Comparison of ENCODE assay signal across 9 mouse cellular contexts in the genomic region with DNA sequence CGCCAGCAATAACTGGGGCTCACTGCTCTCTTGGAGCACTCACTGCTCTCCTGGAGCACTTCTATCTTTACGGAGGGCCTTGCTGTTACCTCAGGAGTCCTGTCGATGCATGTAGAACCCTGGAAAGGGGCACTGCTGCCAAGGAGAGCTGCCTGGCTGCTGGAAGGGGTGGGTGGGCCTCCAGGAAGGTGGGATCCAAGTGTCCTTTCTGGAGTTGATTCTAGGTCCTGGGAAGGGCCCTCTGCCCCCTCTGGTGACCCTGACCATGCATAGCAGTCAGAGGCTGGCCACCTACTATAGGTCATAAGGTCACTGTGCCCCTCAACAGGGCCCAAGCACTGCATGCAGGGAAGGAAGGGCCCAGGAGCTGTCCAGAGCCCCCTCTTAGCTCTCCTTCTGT. TPM values are rescaled to one million over a fixed set of nuclear protein-coding genes. Genes with fewer than 3 reads are reported as not detected.
DNase-seq lines count a peak whose midpoint lies in the region; ATAC-seq and TF ChIP-seq lines count a peak whose summit lies in the region.
"Had no signal": no experiment of that assay in that cellular context is flagged by ENCODE, and none has a peak within 500 bp of the region (broad histone marks: within the 10 kb centered on the region; RNA-seq: fewer than 3 reads in every experiment).

No protein-coding gene starts in this region.

- no peaks in the 10 kb centered on the region for H3K9me3 ChIP-seq in hindbrain, embryonic 10.5 days
- H3K9me3 ChIP-seq in hindbrain, embryonic 11.5 days (ENCODE audit: control insufficient read depth, low read length), result no peaks in the 10 kb centered on the region
- H3K9me3 ChIP-seq in midbrain, embryonic 10.5 days (replicated peaks), result no peaks in the 10 kb centered on the region
- H3K9me3 ChIP-seq in midbrain, embryonic 11.5 days (ENCODE audit: control insufficient read depth, low read length), result no peaks in the 10 kb centered on the region
- no peaks in the 10 kb centered on the region for H3K9me3 ChIP-seq in stomach, embryonic 16.5 days (replicated peaks; ENCODE audit: control insufficient read depth, low read length)

- no peak for TF ChIP-seq CTCF in cerebellum, adult 2 months (IDR thresholded peaks at IDR 0.05; ENCODE audit: borderline replicate concordance, insufficient read depth, low read depth, low read length)

- no peak overlapping the region for H3K9ac ChIP-seq in hindbrain, embryonic 11.5 days (ENCODE audit: low read depth, low read length)
- no peak overlapping the region for H3K9ac ChIP-seq in midbrain, embryonic 11.5 days (ENCODE audit: low read length)
- H3K9ac ChIP-seq in stomach, embryonic 16.5 days (ENCODE audit: low read length), result peak overlapping the region; percentile 28; the same call in 1 of the 2 replicates

- no peak for ATAC-seq in hindbrain, embryonic 11.5 days (ENCODE audit: low FRiP score)
- no peak for ATAC-seq in midbrain, embryonic 11.5 days (ENCODE audit: low FRiP score)
- no peak for ATAC-seq in stomach, embryonic 16.5 days (ENCODE audit: insufficient read depth, low FRiP score)

- no peaks in the 10 kb centered on the region for H3K27me3 ChIP-seq in cerebellum, adult 2 months (ENCODE audit: control insufficient read depth, insufficient read depth, low read length)
- peaks cover 14% of the 10 kb centered on the region; the same call in 1 of the 2 replicates for H3K27me3 ChIP-seq in hindbrain, embryonic 10.5 days (ENCODE audit: insufficient read depth, poor library complexity, severe bottlenecking)
- no peaks in the 10 kb centered on the region for H3K27me3 ChIP-seq in hindbrain, embryonic 11.5 days (ENCODE audit: control insufficient read depth, insufficient read depth, low read length)
- H3K27me3 ChIP-seq in midbrain, embryonic 10.5 days (ENCODE audit: low read depth, poor library complexity, severe bottlenecking), result peaks cover 8% of the 10 kb centered on the region; the same call in 1 of the 2 replicates
- H3K27me3 ChIP-seq in midbrain, embryonic 11.5 days (ENCODE audit: control insufficient read depth, insufficient read depth, low read length), result no peaks in the 10 kb centered on the region
- H3K27me3 ChIP-seq in stomach, embryonic 16.5 days (ENCODE audit: control insufficient read depth, insufficient read depth, low read length), result no peaks in the 10 kb centered on the region

- WGBS in cerebellum, adult 2 months, result 39% methylated on average over 3 of the region's 3 CpGs
- 73% methylated on average over 3 of the region's 3 CpGs for WGBS in hindbrain, embryonic 10.5 days
- WGBS in hindbrain, embryonic 11.5 days, result 66% methylated on average over 3 of the region's 3 CpGs
- WGBS in midbrain, embryonic 10.5 days, result 71% methylated on average over 3 of the region's 3 CpGs
- WGBS in midbrain, embryonic 11.5 days, result 73% methylated on average over 3 of the region's 3 CpGs
- 62% methylated on average over 3 of the region's 3 CpGs for WGBS in stomach, embryonic 16.5 days

- no peaks in the 10 kb centered on the region for H3K36me3 ChIP-seq in hindbrain, embryonic 10.5 days
- H3K36me3 ChIP-seq in hindbrain, embryonic 11.5 days (ENCODE audit: control insufficient read depth, insufficient read depth, low read length), result no peaks in the 10 kb centered on the region
- H3K36me3 ChIP-seq in midbrain, embryonic 10.5 days, result no peaks in the 10 kb centered on the region
- no peaks in the 10 kb centered on the region for H3K36me3 ChIP-seq in midbrain, embryonic 11.5 days (ENCODE audit: control insufficient read depth, insufficient read depth, low read length)
- no peaks in the 10 kb centered on the region for H3K36me3 ChIP-seq in stomach, embryonic 16.5 days (ENCODE audit: control insufficient read depth, insufficient read depth, low read length)

- no peak for DNase-seq in cerebellum, adult 2 months
- no peak for DNase-seq in cerebellum, postnatal 4 days (ENCODE audit: low spot score in 2 of 2)
- DNase-seq in hindbrain, embryonic 10.5 days (ENCODE audit: low spot score), result no peak
- no peak for DNase-seq in hindbrain, embryonic 11.5 days (ENCODE audit: low spot score)
- DNase-seq in midbrain, embryonic 10.5 days (ENCODE audit: low spot score), result no peak
- no peak for DNase-seq in midbrain, embryonic 11.5 days (ENCODE audit: low spot score, missing footprints)
- no peak for DNase-seq in MN1 (ENCODE audit: low spot score)

- no peak overlapping the region for H3K4me3 ChIP-seq in cerebellum, adult 2 months (replicated peaks; ENCODE audit: insufficient read depth, low read depth, low read length)
- H3K4me3 ChIP-seq in hindbrain, embryonic 10.5 days, result no peak overlapping the region
- H3K4me3 ChIP-seq in hindbrain, embryonic 11.5 days (ENCODE audit: low read depth, low read length), result no peak overlapping the region
- no peak overlapping the region for H3K4me3 ChIP-seq in midbrain, embryonic 10.5 days
- H3K4me3 ChIP-seq in midbrain, embryonic 11.5 days (ENCODE audit: low read depth, low read length), result no peak overlapping the region
- H3K4me3 ChIP-seq in stomach, embryonic 16.5 days (replicated peaks; ENCODE audit: low read length), result no peak overlapping the region
- H3K4me3 ChIP-seq: erythroblast, embryonic 14.5 days had no signal

- peak overlapping the region; percentile 75 for H3K27ac ChIP-seq in cerebellum, adult 2 months (ENCODE audit: insufficient read depth, low read length)
- peak overlapping the region; percentile 54 for H3K27ac ChIP-seq in hindbrain, embryonic 10.5 days
- no peak overlapping the region for H3K27ac ChIP-seq in hindbrain, embryonic 11.5 days (ENCODE audit: low read depth, low read length)
- H3K27ac ChIP-seq in midbrain, embryonic 10.5 days (replicated peaks), result peak overlapping the region; percentile 30; the same call in 1 of the 2 replicates
- no peak overlapping the region for H3K27ac ChIP-seq in midbrain, embryonic 11.5 days (ENCODE audit: low read depth, low read length)
- no peak overlapping the region for H3K27ac ChIP-seq in stomach, embryonic 16.5 days (ENCODE audit: low read length)

- no peak for TF ChIP-seq POLR2A in cerebellum, adult 2 months (IDR thresholded peaks at IDR 0.05; ENCODE audit: borderline replicate concordance, insufficient read depth, low read length)

- peaks cover 61% of the 10 kb centered on the region for H3K4me1 ChIP-seq in cerebellum, adult 2 months (ENCODE audit: control insufficient read depth, insufficient read depth, low read length)
- peaks cover 27% of the 10 kb centered on the region for H3K4me1 ChIP-seq in hindbrain, embryonic 10.5 days (replicated peaks)
- H3K4me1 ChIP-seq in hindbrain, embryonic 11.5 days (replicated peaks; ENCODE audit: control insufficient read depth, insufficient read depth, low read length), result no peaks in the 10 kb centered on the region
- peaks cover 13% of the 10 kb centered on the region for H3K4me1 ChIP-seq in midbrain, embryonic 10.5 days
- H3K4me1 ChIP-seq in midbrain, embryonic 11.5 days (ENCODE audit: control insufficient read depth, insufficient read depth, low read length), result no peaks in the 10 kb centered on the region
- H3K4me1 ChIP-seq in stomach, embryonic 16.5 days (ENCODE audit: control insufficient read depth, insufficient read depth, low read length), result peaks cover 14% of the 10 kb centered on the region

- no peak overlapping the region for H3K4me2 ChIP-seq in hindbrain, embryonic 11.5 days (replicated peaks; ENCODE audit: low read depth, low read length)
- no peak overlapping the region for H3K4me2 ChIP-seq in midbrain, embryonic 11.5 days
- H3K4me2 ChIP-seq in stomach, embryonic 16.5 days (ENCODE audit: low read depth, low read length), result no peak overlapping the region

RNA-seq across cellular contexts. Expression of a gene that starts 14.8 kb away (rescaled TPM):
- 116 TPM in 2 replicates for polyA plus RNA-seq in cerebellum, adult 2 months (2012; rRNA removed)
- polyA plus RNA-seq in hindbrain, embryonic 10.5 days (2016; fragmentation: Nextera tagmentation; extraction: Ambion mirVana), result 27.2 and 27.5 TPM in 2 replicates
- polyA plus RNA-seq in hindbrain, embryonic 11.5 days (2014; fragmentation: Nextera tagmentation; extraction: Ambion mirVana), result 16.1 and 18.4 TPM in 2 replicates
- polyA plus RNA-seq in midbrain, embryonic 10.5 days (2016; fragmentation: Nextera tagmentation; extraction: Ambion mirVana), result 22.5 and 26.3 TPM in 2 replicates
- polyA plus RNA-seq in midbrain, embryonic 11.5 days (2014; fragmentation: Nextera tagmentation; extraction: Ambion mirVana), result 15.4 and 17.4 TPM in 2 replicates
- polyA plus RNA-seq in stomach, embryonic 16.5 days (2015; fragmentation: Nextera tagmentation; extraction: Ambion mirVana), result 31.2 and 36.1 TPM in 2 replicates

RNA-seq across cellular contexts. Expression of a gene that starts 47.9 kb away (rescaled TPM):
- polyA plus RNA-seq in cerebellum, adult 2 months (2012; rRNA removed), result 538 and 541 TPM in 2 replicates
- polyA plus RNA-seq in hindbrain, embryonic 10.5 days (2016; fragmentation: Nextera tagmentation; extraction: Ambion mirVana), result 81.1 and 182 TPM in 2 replicates
- 151 and 156 TPM in 2 replicates for polyA plus RNA-seq in hindbrain, embryonic 11.5 days (2014; fragmentation: Nextera tagmentation; extraction: Ambion mirVana)
- polyA plus RNA-seq in midbrain, embryonic 10.5 days (2016; fragmentation: Nextera tagmentation; extraction: Ambion mirVana), result 69.4 and 117 TPM in 2 replicates
- polyA plus RNA-seq in midbrain, embryonic 11.5 days (2014; fragmentation: Nextera tagmentation; extraction: Ambion mirVana), result 118 and 119 TPM in 2 replicates
- 34.4 and 38.4 TPM in 2 replicates for polyA plus RNA-seq in stomach, embryonic 16.5 days (2015; fragmentation: Nextera tagmentation; extraction: Ambion mirVana)

Comparison
In these comparisons a context has a peak if more than half of its experiments do, and no peak if none do; other contexts are left out.
1. H3K27ac ChIP-seq: peak in cerebellum, adult 2 months (single experiment), hindbrain, embryonic 10.5 days (single experiment) and midbrain, embryonic 10.5 days (single experiment); none in hindbrain, embryonic 11.5 days (single experiment), midbrain, embryonic 11.5 days (single experiment) and stomach, embryonic 16.5 days (single experiment).